Mouse (Mus musculus): Measurements from ENCODE around the gene Amacr. TPM values are rescaled to one million over a fixed set of nuclear protein-coding genes. Genes with fewer than 3 reads are reported as not detected.
"Not testable (repeated sequence)": the region's sequence is repeated elsewhere in the genome, so short reads cannot be mapped to it uniquely, and the experiment has no call there.

The Amacr gene
- polyA plus RNA-seq (2012; rRNA removed) = 11.4 and 14.4 TPM in 2 replicates

GRCm38 (mm10) chr15:10981377-10982063, at the start of gene Amacr:
Amacr (plus strand) TSS chr15:10981756.
- DNase-seq (ENCODE audit: low spot score) = peak; percentile 92

GRCm38 (mm10) chr15:10933930-10934329, 47.6 kb upstream of the Amacr start:
- no peak for DNase-seq (ENCODE audit: low spot score)

GRCm38 (mm10) chr15:10940148-10941108, 41.1 kb upstream of the Amacr start:
- DNase-seq (ENCODE audit: low spot score) = no peak

DNA sequence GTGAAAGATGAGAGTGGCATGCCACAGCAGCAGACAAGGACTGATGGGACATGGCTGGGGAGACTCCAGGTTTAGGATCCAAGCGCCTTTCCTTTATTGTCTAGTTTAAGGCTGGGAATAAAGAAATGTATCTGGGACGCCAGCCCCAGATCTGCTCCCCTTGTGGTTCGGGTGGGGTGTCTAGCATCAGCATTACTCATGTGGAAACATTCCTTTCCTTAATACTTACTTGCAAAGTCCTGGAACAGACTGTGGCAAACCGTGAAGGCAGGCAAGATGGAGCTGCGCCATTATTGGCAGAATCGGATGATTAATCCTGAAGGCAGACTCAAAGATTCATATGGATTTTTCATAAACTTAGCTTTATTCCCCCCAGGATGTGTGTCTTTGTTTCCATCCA, 39.7 kb upstream of the Amacr start:
- no peak for DNase-seq (ENCODE audit: low spot score)

DNA sequence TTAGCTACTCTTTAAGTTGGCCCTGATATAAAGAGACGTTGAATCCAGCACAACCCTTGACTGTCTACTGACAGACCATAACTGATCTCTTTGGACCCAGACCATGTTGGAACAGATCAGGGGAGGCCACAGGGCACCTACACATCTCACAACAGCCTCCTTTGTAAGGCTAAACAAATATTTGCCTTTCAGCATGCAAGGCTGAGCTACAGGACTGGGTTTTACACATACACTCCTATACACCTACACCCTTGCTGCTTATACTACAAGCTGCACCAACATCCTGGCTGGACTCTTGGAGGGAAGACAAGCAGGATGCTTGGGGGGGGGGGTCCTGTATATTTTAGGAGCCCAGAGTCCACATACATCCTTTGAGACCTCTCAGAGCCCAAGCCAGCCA, 33.7 kb upstream of the Amacr start:
- no peak for DNase-seq (ENCODE audit: low spot score)

DNA sequence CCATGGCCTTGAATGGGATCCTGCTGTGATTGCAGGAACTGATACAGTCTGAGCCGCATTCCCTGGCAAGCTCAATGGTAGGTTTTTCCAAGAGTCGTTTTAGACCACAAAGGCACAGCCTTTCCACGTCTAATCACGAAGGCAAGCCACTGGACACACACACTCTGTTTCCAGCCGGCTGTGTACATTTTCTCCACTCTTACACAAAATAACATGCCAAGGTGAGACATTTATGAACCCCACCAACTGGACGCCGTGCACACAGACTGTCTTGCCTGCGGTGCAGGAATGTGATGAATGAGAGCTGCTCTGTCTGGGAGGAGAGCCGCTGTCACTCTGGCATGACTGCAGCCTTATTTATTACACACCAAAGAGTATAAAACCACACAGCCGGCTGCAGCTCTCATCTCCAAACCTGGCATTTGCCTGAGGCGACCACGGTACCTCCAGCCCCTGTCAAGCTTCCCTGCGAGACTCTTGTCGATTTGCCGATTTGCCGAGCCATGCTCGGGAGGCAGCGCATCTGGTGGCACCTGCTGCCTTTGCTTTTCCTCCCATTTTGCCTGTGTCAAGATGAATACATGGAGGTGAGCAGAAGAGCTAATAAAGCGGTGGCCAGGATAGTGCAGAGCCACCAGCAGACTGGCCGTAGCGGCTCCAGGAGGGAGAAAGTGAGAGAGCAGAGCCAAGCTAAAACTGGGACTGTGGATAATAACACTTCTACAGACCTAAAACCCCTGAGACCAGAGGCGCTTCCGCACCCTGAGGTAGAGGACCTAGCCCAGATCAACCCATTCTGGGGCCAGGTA, 29.4 kb upstream of the Amacr start, which contains the start of gene C1qtnf3:
C1qtnf3 (plus strand) TSS at position 382 of the 809 bp plus-strand sequence.
- no peak for DNase-seq (ENCODE audit: low spot score)

GRCm38 (mm10) chr15:10952760-10953305, 28.7 kb upstream of the Amacr start:
- DNase-seq (ENCODE audit: low spot score) = no peak

DNA sequence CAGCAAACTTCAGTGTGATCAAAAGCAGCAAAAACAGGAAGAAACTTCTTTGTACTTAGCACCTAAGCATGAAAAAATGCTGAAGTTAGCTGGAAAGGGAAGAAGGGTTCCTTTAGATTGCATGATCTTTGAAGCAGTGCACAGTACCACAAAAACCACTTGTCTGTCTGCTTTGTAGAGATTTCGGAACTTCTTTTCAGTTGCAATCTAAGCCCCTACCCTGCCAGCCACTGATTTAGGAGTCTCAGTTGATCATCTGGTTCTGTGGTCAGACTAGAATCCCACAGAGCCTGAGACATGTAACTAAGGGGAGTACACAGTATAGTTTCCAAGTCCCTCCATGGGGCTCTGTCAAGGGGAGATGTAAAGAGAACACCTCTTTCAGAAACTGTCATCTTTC, 28.1 kb upstream of the Amacr start:
- no peak for DNase-seq (ENCODE audit: low spot score)

- DNase-seq (ENCODE audit: low spot score) = no peak
These were observed 27.1 kb upstream of the Amacr start for GRCm38 (mm10) chr15:10954381-10955016.

GRCm38 (mm10) chr15:10955156-10955555, 26.4 kb upstream of the Amacr start:
- DNase-seq (ENCODE audit: low spot score) = no peak

DNA sequence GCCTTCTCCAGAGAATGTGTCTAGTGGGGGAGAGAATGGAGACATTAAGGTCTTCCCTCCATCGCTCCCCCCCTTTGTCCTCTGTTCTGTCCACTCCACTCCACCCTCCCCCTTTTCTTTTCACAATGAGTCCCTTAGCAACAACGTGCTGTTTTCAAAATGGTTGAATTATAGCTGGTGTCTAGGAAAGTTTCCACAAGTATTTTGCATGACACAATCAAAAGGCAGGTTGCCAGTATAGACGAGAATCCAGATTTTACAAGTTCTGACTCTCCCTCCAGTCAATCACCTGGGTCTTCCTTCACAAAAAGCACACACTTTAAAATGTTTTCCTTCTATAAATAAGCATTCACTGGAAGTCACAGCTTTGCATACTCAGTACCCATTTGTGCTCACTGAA, 24.9 kb upstream of the Amacr start:
- DNase-seq (ENCODE audit: low spot score) = no peak

GRCm38 (mm10) chr15:10959277-10960026, 22.1 kb upstream of the Amacr start:
- no peak for DNase-seq (ENCODE audit: low spot score)

GRCm38 (mm10) chr15:10960267-10960666, 21.3 kb upstream of the Amacr start:
- DNase-seq (ENCODE audit: low spot score) = no peak

DNA sequence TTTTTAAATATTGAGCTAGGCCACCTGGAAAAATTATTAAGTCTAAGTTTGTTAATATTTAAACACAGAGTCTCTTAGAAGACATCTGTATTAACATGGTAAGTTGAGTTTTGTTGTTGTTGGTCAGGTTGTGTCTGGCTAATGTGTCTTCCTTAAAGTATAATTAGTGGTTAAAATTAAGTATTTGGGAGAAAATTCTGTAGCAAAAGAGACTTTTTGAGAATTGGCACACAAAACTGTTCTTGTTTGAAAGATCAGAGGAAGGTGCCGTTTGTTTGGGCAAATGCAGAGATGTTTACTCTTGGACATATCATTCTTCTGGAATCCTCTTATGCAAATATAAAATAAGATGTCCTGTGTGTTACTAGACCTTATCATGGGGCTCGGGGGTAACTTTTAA, 19.0 kb upstream of the Amacr start:
- DNase-seq (ENCODE audit: low spot score) = no peak

DNA sequence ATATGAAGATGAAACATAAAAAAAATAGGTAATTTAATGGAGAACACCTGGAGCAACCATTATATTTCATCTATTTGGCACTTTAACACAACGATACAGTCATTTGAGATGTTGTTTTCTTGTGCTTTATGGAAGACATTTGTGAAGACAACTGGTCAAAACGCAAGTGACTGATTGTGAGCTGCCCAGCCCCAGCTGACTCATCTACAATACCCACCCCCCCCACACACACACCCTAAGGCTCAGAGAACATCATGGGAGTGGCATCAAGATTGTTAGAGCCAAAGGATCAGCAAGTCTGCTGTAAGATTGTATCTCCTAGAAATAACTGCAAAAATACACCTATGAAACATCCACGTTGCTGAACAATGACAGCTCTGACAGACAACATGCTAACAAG, 12.1 kb upstream of the Amacr start:
- DNase-seq (ENCODE audit: low spot score) = no peak

DNA sequence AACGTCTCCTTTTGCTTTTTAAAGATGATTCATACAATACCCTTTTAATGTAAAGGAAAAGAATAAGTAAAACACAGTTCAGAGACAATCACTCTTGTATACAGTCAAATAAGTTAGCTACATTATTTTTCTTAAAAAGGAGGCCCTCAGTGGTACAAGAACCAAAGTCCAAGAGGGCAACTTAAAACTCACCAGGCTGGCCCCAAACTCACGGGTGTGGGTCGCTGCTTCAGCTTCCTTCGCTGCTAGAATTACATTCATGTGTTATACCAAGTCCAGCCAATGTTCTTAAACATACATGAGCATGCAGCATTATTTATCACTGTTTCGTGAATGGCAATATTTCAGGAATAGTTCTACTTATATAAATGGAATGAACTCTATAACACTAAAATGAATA, 10.8 kb upstream of the Amacr start:
- no peak for DNase-seq (ENCODE audit: low spot score)

- DNase-seq (ENCODE audit: low spot score) = no peak
These were observed 4.4 kb upstream of the Amacr start for GRCm38 (mm10) chr15:10977151-10977550.

DNA sequence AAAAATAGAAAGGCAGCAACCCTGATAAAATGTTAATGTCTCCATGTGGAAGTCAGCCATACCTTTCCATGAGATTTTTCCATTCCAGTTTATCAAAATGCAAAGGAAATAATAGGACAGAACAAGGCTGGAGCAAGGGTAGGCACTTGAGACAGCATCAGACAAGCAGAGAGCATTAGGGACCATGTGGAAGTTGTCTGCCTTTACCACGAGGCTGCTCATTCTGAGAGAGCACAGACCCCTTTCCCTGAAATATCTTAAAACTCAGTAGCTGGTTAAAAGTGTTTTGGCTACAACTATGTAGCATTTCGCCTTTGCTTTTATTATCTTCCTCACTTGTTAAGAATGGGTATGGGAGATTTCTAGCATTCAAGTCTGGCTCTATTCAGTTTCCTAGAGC, 844 bp upstream of the Amacr start:
- DNase-seq (ENCODE audit: low spot score) = no peak

- DNase-seq (ENCODE audit: low spot score) = no peak
These were observed 494 bp downstream of the Amacr start for GRCm38 (mm10) chr15:10982064-10982435.

DNA sequence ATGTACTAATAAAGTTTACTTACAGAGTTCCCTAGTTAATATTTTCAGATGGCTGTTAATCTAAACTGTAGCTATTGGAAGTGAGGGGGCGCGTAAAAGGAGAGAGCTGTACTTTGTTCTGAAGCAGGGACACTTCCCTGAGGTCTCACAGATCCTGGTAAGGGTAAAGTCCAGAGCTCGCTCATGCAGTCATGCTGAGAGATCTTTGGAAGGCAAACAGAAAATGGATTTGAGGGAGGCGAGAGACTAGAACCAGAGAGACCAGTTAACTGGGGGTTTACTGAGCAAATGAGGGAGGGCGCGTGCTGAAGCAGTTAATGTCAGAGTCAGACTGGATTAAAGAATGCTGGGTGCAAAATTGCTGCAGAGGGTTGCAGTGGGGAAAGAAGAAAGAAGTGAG, 4.2 kb downstream of the Amacr start:
- no peak for DNase-seq (ENCODE audit: low spot score)

DNA sequence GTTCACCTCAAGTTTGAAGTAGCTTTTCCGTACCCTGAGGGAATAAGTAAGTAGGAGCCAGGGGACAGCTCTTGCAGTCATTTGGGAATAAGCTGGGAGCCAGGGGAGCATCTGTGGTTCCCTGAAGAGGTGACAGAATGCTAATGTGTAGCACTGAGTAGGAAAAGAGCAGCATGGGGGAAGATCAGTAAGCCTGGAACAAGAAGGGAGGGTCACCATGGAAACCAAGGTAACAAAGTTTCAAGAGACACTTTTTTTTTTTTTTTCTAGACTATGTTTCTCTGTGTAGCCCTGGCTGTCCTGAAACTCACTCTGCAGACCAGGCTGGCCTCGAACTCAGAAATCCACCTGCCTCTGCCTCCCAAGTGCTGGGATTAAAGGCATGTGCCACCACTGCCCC, 4.9 kb downstream of the Amacr start:
- not testable (repeated sequence) for DNase-seq (ENCODE audit: low spot score)
